8 mouse cellular contexts compared by ENCODE assay signal in the genomic region with DNA sequence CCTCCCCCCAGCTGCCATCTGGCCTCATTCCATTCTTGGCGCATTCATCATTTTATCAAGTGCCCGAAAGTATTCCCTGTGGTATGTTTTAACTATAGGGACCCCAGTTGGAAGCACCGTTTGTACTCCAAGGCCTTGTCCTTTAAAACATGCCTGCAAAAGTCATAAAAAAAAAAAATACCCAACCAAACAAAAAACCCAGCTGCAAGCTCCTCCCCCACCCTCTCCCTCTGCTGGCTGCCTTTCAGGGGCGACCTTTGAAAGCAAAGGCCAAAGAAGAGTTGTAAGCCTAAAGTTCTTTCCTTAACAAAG. TPM values are rescaled to one million over a fixed set of nuclear protein-coding genes. Genes with fewer than 3 reads are reported as not detected.
DNase-seq lines count a peak whose midpoint lies in the region; ATAC-seq and TF ChIP-seq lines count a peak whose summit lies in the region.

No protein-coding gene starts in this region.

- H3K36me3 ChIP-seq in heart, embryonic 12.5 days, result peaks cover 34% of the 10 kb centered on the region
- H3K36me3 ChIP-seq in kidney, postnatal 0 days (ENCODE audit: insufficient read depth, low read length), result peaks cover 18% of the 10 kb centered on the region
- peaks cover 39% of the 10 kb centered on the region for H3K36me3 ChIP-seq in midbrain, embryonic 10.5 days

- H3K4me2 ChIP-seq in heart, embryonic 12.5 days, result peak overlapping the region; percentile 87
- peak overlapping the region; percentile 79 for H3K4me2 ChIP-seq in kidney, postnatal 0 days (ENCODE audit: low read length)

- H3K27me3 ChIP-seq in heart, embryonic 12.5 days (replicated peaks), result no peaks in the 10 kb centered on the region
- H3K27me3 ChIP-seq in kidney, postnatal 0 days (ENCODE audit: insufficient read depth, low read length), result no peaks in the 10 kb centered on the region
- H3K27me3 ChIP-seq in midbrain, embryonic 10.5 days (ENCODE audit: low read depth, poor library complexity, severe bottlenecking), result peaks cover 35% of the 10 kb centered on the region

- peaks cover 3% of the 10 kb centered on the region for H3K4me1 ChIP-seq in lung, adult 2 months (ENCODE audit: control insufficient read depth, insufficient read depth, low read length)
- H3K4me1 ChIP-seq in heart, embryonic 12.5 days (replicated peaks), result peaks cover 56% of the 10 kb centered on the region
- H3K4me1 ChIP-seq in kidney, postnatal 0 days (replicated peaks; ENCODE audit: insufficient read depth, low read length), result peaks cover 25% of the 10 kb centered on the region
- H3K4me1 ChIP-seq in midbrain, embryonic 10.5 days, result peaks cover 57% of the 10 kb centered on the region

- no peaks in the 10 kb centered on the region for H3K9me3 ChIP-seq in heart, embryonic 12.5 days (replicated peaks)
- H3K9me3 ChIP-seq in kidney, postnatal 0 days (replicated peaks; ENCODE audit: low read length), result no peaks in the 10 kb centered on the region
- H3K9me3 ChIP-seq in midbrain, embryonic 10.5 days (replicated peaks), result no peaks in the 10 kb centered on the region

- WGBS in lung, adult 2 months, result 39% methylated on average over 4 of the region's 4 CpGs
- WGBS in heart, embryonic 12.5 days, result 0% methylated on average over 4 of the region's 4 CpGs
- 7% methylated on average over 4 of the region's 4 CpGs for WGBS in kidney, postnatal 0 days
- WGBS in midbrain, embryonic 10.5 days, result 0% methylated on average over 4 of the region's 4 CpGs

- TF ChIP-seq POLR2A in lung, adult 2 months (IDR thresholded peaks at IDR 0.05; ENCODE audit: borderline replicate concordance, extremely low read depth, low read depth, low read length), result no peak

- ATAC-seq in heart, embryonic 12.5 days (ENCODE audit: insufficient number of reproducible peaks, low FRiP score), result no peak
- no peak for ATAC-seq in kidney, postnatal 0 days (replicated peaks; ENCODE audit: low FRiP score, low read depth)
- ATAC-seq in megakaryocyte progenitor cell, adult 5-6 weeks (replicated peaks; ENCODE audit: poor library complexity), result no peak

- DNase-seq in lung, adult 2 months, result no peak
- DNase-seq in lung, adult 18-20 months, result no peak
- no peak for DNase-seq in kidney, postnatal 0 days (ENCODE audit: low spot score)
- DNase-seq in midbrain, embryonic 10.5 days (ENCODE audit: low spot score), result no peak
- peak; percentile 63 for DNase-seq in thymus, postnatal 25 days
- no peak for DNase-seq in MN1 (ENCODE audit: low spot score)

- peak overlapping the region; percentile 91 for H3K27ac ChIP-seq in heart, embryonic 12.5 days (ENCODE audit: poor library complexity, severe bottlenecking)
- 0 out of 2 replicates have a peak overlapping the region, but pooled peaks have one; percentile 34 for H3K27ac ChIP-seq in kidney, postnatal 0 days
- H3K27ac ChIP-seq in midbrain, embryonic 10.5 days (replicated peaks), result peak overlapping the region; percentile 91

- peak overlapping the region; percentile 38 for H3K4me3 ChIP-seq in lung, adult 2 months (replicated peaks; ENCODE audit: extremely low read depth, low read depth, low read length)
- H3K4me3 ChIP-seq in heart, embryonic 12.5 days, result peak overlapping the region; percentile 84
- peak overlapping the region; percentile 90 for H3K4me3 ChIP-seq in kidney, postnatal 0 days (replicated peaks; ENCODE audit: low read depth, low read length)
- H3K4me3 ChIP-seq in midbrain, embryonic 10.5 days, result peak overlapping the region; percentile 91

- H3K9ac ChIP-seq in heart, embryonic 12.5 days, result peak overlapping the region; percentile 98
- peak overlapping the region; percentile 49; the same call in 1 of the 2 replicates for H3K9ac ChIP-seq in kidney, postnatal 0 days (ENCODE audit: low read depth, low read length)

- no peak for TF ChIP-seq CTCF in lung, adult 2 months (IDR thresholded peaks at IDR 0.05; ENCODE audit: insufficient read depth, low read length)
- peak; percentile 50 for TF ChIP-seq CTCF in kidney, postnatal 0 days (IDR thresholded peaks at IDR 0.05; ENCODE audit: low read depth)

RNA-seq across cellular contexts. Expression of a gene that starts 1.2 kb away (rescaled TPM):
- 32.3 and 37.9 TPM in 2 replicates for polyA plus RNA-seq in lung, adult 2 months (2012; rRNA removed)
- 107 TPM in 2 replicates for polyA plus RNA-seq in heart, embryonic 12.5 days (2016; fragmentation: Nextera tagmentation; extraction: Ambion mirVana)
- 96.5 and 99.9 TPM in 2 replicates for polyA plus RNA-seq in kidney, postnatal 0 days (2015; fragmentation: Nextera tagmentation; extraction: Ambion mirVana)
- polyA plus RNA-seq in midbrain, embryonic 10.5 days (2016; fragmentation: Nextera tagmentation; extraction: Ambion mirVana), result 27.3 and 30.3 TPM in 2 replicates
- 0.12 and 0.68 TPM in 2 replicates for total RNA-seq in megakaryocyte progenitor cell, adult 5-6 weeks (2015)
- 0.47 and 0.54 TPM in 2 replicates for total RNA-seq in megakaryocyte progenitor cell, adult 5-6 weeks (2017)

Comparison
In these comparisons a context has a peak if more than half of its experiments do, and no peak if none do; other contexts are left out.
1. H3K4me3 ChIP-seq: peak in every context shown above with its lines; median percentile 91 in midbrain, embryonic 10.5 days; 90 in kidney, postnatal 0 days; 84 in heart, embryonic 12.5 days; 38 in lung, adult 2 months.
2. H3K27ac ChIP-seq: peak in every context shown above with its lines; median percentile 91 in heart, embryonic 12.5 days; 91 in midbrain, embryonic 10.5 days; 34 in kidney, postnatal 0 days.